Mouse (Mus musculus) small intestine, adult 2 months (tissue): ENCODE measurements at regions not wholly inside any gene's neighbourhood (a gene's known extent, or its start where the extent isn't known, plus 50 kb on each side); places are given as distances from the start of the nearest gene placed in this dataset.
"Not testable (repeated sequence)": the region's sequence is repeated elsewhere in the genome, so short reads cannot be mapped to it uniquely, and the experiment has no call there.

Experiments used
- H3K27ac ChIP-seq: fragments of 200-500 bp; 2 replicates; pipeline ENCODE4 v1.5.1; 2012; ENCODE audit warnings: low read depth, low read length, control low read depth, inconsistent platforms; ENCODE audit not compliant: insufficient read depth
- H3K27me3 ChIP-seq: fragments of 200-500 bp; 2 replicates; pipeline ENCODE4 v1.6.1; 2012; ENCODE audit warnings: mild to moderate bottlenecking, moderate library complexity, low read length, inconsistent platforms; ENCODE audit not compliant: control insufficient read depth, insufficient read depth
- H3K36me3 ChIP-seq: fragments of 200-500 bp; 2 replicates; pipeline ENCODE4 v1.6.1; 2012; ENCODE audit warnings: mild to moderate bottlenecking, low read length, control low read depth, inconsistent platforms; ENCODE audit not compliant: control insufficient read depth, insufficient read depth
- H3K4me1 ChIP-seq: fragments of 200-500 bp; 2 replicates; pipeline ENCODE4 v1.6.1; 2012; ENCODE audit warnings: low read length, inconsistent platforms, mixed read lengths; ENCODE audit not compliant: control insufficient read depth, insufficient read depth, insufficient read length
- H3K4me3 ChIP-seq: fragments of 200-500 bp; 2 replicates; pipeline ENCODE4 v1.5.1; 2012; ENCODE audit warnings: low read depth, mild to moderate bottlenecking, control low read depth, inconsistent platforms, low read length, moderate library complexity
- CTCF ChIP-seq: fragments of 200-500 bp; IDR thresholded peaks from 2 replicates; pipeline ENCODE4 v1.5.1; 2012; ENCODE audit warnings: low read depth, mild to moderate bottlenecking, control low read depth, inconsistent platforms, low read length, moderate library complexity, mixed read lengths; ENCODE audit not compliant: insufficient replicate concordance, insufficient read length; ENCODE audit errors: extremely low read depth
- POLR2A ChIP-seq: fragments of 200-500 bp; IDR thresholded peaks from 2 replicates; pipeline ENCODE4 v1.6.1; 2012; ENCODE audit warnings: low read depth, mild to moderate bottlenecking, control low read depth, inconsistent platforms, low read length, moderate library complexity
- WGBS: fragments of 180-500 bp; shearing (Covaris S2); methylation state at CpG from one replicate; pipeline ENCODE4 v1.1.7; 2018; 5-methylcytosine and 5-hydroxymethylcytosine counted together

DNA sequence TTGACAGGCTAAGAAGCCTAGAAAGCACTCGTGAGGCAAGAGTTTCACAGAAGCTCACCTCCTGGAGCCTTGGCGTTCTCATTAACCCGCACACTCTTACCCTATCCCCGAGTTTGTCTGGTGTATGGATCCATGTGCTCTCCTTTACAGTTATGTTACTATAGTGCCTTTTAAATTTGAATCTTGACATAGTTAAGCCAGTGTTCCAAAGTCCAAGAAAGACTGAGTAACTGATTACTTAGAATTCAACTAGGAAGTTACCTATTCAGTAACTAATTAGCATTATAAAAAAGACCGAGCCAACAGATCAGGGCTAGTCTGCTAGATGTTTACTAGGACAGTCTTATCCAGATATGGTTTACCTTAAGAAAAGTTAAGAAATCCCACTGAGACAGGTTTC, 1386.0 kb upstream of the 1700008P02Rik start:
- TF ChIP-seq CTCF (no peak), POLR2A (no peak)
- 27% methylated on average over 5 of the region's 5 CpGs for WGBS
- H3K36me3 ChIP-seq: no peaks in the 10 kb centered on the region
- no peak overlapping the region for H3K4me3 ChIP-seq
- no peaks in the 10 kb centered on the region for H3K4me1 ChIP-seq
- H3K27me3 ChIP-seq: no peaks in the 10 kb centered on the region
- H3K27ac ChIP-seq: no peak overlapping the region

DNA sequence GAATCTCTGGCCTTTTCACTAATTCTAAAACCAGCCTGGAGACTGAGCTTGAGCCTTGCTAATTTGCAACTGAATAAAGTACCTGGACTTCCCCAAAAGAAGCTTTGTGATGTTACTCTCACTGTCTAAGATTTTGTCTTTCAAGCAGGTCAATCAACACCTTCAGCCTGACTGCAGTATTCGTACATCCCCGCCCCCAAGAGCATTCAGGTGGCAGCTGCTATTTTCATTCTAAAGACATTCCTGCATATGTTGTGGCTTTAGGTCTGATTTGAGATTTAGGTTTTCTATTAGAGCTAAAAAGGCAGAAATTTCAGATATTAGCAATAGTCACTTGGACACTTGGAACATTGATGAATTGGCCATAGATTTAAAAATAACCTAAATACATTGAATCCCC, 1385.4 kb upstream of the 1700008P02Rik start:
- H3K27me3 ChIP-seq, H3K4me1 ChIP-seq, H3K36me3 ChIP-seq, H3K27ac ChIP-seq, H3K4me3 ChIP-seq: not testable (repeated sequence)
- WGBS: 83% methylated on average over 2 of the region's 2 CpGs

DNA sequence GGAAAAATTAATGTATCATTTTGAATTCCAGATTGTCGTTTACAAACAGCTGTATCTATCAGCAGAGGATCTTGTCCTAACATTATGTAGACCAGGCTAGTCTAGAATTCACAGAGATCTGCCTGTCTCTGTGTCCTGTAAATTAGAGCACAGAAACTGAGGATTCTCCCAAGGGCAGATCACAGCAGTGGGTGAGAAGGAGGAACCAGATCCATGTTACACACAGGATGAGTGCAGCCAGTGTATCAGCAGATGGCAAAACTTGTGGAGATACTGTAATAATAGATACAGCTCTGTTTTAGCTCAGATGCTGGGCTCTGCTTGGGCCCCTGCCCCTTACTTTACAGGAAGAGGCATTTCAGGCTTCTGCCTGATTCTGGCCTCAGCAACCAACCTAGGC, 1384.0 kb upstream of the 1700008P02Rik start:
- TF ChIP-seq CTCF (no peak), POLR2A (no peak)
- 82% methylated on average over 1 of the region's 1 CpGs for WGBS
- no peak overlapping the region for H3K4me3 ChIP-seq
- H3K36me3 ChIP-seq: no peaks in the 10 kb centered on the region
- no peak overlapping the region for H3K27ac ChIP-seq
- H3K4me1 ChIP-seq: no peaks in the 10 kb centered on the region
- H3K27me3 ChIP-seq: no peaks in the 10 kb centered on the region

DNA sequence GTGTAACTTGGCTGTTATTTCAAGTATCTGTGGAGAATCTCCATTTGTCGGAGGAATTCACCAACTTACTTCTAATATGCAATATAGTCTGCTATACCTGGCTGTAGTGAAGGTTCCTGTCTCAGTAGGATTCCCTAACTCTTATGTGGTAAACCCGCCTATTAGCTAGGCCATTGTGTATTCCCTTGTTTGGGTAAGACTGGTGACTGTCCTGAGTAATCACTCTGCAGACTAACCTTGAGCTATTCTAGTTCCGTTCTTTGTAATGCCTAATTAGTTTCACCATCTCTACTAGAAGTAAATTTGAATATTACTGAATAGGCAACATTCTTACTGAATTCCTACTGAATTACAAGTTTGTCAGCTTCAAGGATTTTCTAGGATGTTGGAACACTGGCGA, 1380.8 kb upstream of the 1700008P02Rik start:
- Histone ChIP-seq H3K27me3 (no peaks in the 10 kb centered on the region), H3K4me1 (no peaks in the 10 kb centered on the region), H3K27ac (no peak overlapping the region), H3K36me3 (no peaks in the 10 kb centered on the region), H3K4me3 (no peak overlapping the region)
- TF ChIP-seq POLR2A: no peak
- TF ChIP-seq CTCF: no peak
- WGBS: 86% methylated on average over 4 of the region's 4 CpGs

DNA sequence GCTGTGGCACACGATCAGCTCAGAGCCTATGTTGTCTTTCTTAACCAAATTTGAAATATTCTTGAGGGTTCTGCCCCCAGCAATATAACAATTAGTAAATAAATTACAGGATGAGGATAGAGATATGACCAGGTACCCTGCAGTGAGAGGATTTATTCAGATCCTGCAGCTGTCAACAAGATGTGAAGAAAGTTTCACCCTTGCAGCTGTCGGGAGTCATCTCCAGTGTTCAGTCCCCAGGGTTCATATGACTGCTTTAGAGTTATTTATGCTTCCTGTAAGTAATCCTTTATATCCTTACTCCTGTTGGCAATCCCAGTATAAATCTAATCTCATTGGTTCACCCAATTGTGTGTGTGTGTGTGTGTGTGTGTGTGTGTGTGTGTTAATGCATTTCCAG, 1372.1 kb upstream of the 1700008P02Rik start:
- Histone ChIP-seq H3K27me3 (no peaks in the 10 kb centered on the region), H3K36me3 (no peaks in the 10 kb centered on the region), H3K4me1 (no peaks in the 10 kb centered on the region), H3K4me3 (no peak overlapping the region), H3K27ac (no peak overlapping the region)
- WGBS: 75% methylated on average over 2 of the region's 2 CpGs
- no peak for TF ChIP-seq CTCF
- no peak for TF ChIP-seq POLR2A

DNA sequence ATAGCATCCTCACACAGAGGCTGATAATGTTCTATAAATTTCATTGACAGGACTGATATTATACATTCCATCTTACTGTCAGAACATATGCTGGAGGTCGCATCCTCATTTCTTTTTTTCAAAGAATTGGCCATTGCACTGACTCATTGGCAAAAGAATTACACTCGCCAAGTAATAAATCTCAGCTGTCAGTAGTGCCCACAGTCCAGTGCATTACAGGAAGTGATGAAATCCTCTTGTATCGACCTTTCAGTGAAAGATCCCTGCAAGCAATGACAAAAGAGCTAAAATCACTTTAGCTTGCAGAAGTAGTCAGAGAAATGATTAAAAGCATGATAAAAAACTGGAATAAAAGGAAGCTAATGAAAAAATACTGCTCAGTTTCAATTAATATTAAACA, 1353.0 kb upstream of the 1700008P02Rik start:
- Histone ChIP-seq H3K36me3 (no peaks in the 10 kb centered on the region), H3K4me1 (no peaks in the 10 kb centered on the region), H3K4me3 (no peak overlapping the region), H3K27me3 (no peaks in the 10 kb centered on the region), H3K27ac (no peak overlapping the region)
- WGBS: 32% methylated on average over 3 of the region's 3 CpGs
- TF ChIP-seq POLR2A: no peak
- no peak for TF ChIP-seq CTCF

DNA sequence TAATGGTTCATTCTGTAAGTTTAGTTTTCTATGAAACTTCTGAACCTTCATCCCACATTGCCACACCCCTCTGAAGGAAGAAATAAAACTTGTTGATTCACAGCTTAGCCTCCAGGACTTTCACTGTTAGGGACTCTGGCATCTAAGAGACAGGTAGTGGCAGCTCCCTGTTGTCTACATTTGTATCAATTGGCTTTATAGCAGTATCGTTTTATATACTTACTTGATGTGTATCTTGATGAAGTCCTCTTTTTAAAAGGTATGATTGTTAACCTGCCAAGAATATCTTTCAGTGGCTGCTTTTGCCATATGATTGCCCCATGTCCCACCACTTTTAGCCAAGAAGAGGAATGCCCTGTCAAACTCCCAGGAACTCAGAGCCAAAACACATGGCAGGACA, 1333.7 kb upstream of the 1700008P02Rik start:
- 73% methylated on average over 1 of the region's 1 CpGs for WGBS
- H3K4me3 ChIP-seq: no peak overlapping the region
- H3K4me1 ChIP-seq: no peaks in the 10 kb centered on the region
- no peak overlapping the region for H3K27ac ChIP-seq
- no peaks in the 10 kb centered on the region for H3K36me3 ChIP-seq
- H3K27me3 ChIP-seq: no peaks in the 10 kb centered on the region
- no peak for TF ChIP-seq POLR2A

DNA sequence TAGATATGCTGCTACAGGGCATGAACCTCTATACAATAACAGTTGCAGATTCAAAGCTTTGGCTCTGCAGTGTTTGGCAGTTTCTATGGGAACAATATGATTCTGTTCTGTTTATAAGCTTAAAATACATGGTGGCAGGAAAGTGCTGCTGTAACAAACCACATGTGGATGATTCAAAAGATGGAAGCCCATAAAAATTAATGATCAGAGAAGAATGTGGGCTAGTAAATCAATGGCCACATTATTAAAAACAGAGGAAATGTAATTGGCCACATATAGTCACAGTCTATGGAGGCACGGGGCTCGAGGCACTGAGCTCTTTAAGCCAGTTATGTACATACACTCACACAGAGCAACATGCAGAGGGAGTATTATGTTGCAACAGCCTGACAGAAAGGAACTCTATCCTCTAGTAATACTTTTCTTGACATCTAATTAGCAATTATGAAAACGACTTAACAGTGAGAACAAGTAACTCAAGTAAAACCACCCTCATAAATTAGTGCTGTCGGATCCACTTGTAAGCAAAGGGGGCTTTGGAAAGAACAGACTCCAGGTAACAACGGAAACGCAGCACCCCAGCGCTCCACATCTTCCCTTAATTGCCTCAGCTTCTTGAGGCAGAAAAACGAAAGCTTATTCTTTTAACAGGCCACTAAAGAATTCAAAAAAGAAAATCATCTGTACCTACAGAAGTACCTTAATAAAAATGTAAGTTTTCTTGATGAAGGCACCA, 1323.6 kb upstream of the 1700008P02Rik start:
- Histone ChIP-seq H3K27ac (no peak overlapping the region), H3K27me3 (no peaks in the 10 kb centered on the region), H3K4me1 (no peaks in the 10 kb centered on the region), H3K36me3 (no peaks in the 10 kb centered on the region), H3K4me3 (no peak overlapping the region)
- WGBS: 67% methylated on average over 8 of the region's 8 CpGs
- TF ChIP-seq POLR2A: no peak
